Mouse (Mus musculus) kidney, postnatal 0 days (tissue): Measurements from ENCODE around the gene Itgb3bp. TPM values are rescaled to one million over a fixed set of nuclear protein-coding genes. Genes with fewer than 3 reads are reported as not detected.

ENCODE experiments used
- ATAC-seq: fragments of 200-750 bp; cut with Nextera tagmentation; replicated peaks from 2 replicates; pipeline ENCODE4 v1.8.0; 2017; ENCODE audit warnings: low read depth, moderate number of reproducible peaks, moderate TSS enrichment, moderate library complexity; ENCODE audit not compliant: low FRiP score
- DNase-seq: peaks from one replicate; pipeline ENCODE4 v3.0.0-alpha.2; 2016; ENCODE audit warnings: low spot score
- H3K27ac ChIP-seq: fragments of 300-500 bp; sonication (generic); 2 replicates; pipeline ENCODE4 v1.5.1; 2014; ENCODE audit warnings: mild to moderate bottlenecking
- H3K27me3 ChIP-seq: fragments of 300-500 bp; sonication (generic); 2 replicates; pipeline ENCODE4 v1.6.1; 2014; ENCODE audit warnings: low read length, mixed read lengths; ENCODE audit not compliant: insufficient read depth
- H3K36me3 ChIP-seq: fragments of 300-500 bp; sonication (generic); 2 replicates; pipeline ENCODE4 v1.6.1; 2014; ENCODE audit warnings: low read length, mixed read lengths; ENCODE audit not compliant: insufficient read depth
- H3K4me1 ChIP-seq: fragments of 300-500 bp; sonication (generic); replicated peaks from 2 replicates; pipeline ENCODE4 v1.6.1; 2014; ENCODE audit warnings: antibody characterized with exemption, low read length, mixed read lengths; ENCODE audit not compliant: insufficient read depth
- H3K4me2 ChIP-seq: fragments of 300-500 bp; sonication (generic); 2 replicates; pipeline ENCODE4 v1.6.1; 2014; ENCODE audit warnings: mild to moderate bottlenecking, low read length, moderate library complexity, mixed read lengths
- H3K4me3 ChIP-seq: fragments of 300-500 bp; sonication (generic); replicated peaks from 2 replicates; pipeline ENCODE4 v1.5.1; 2014; ENCODE audit warnings: low read depth, low read length
- H3K9ac ChIP-seq: fragments of 300-500 bp; sonication (generic); 2 replicates; pipeline ENCODE4 v1.6.1; 2014; ENCODE audit warnings: low read depth, low read length
- H3K9me3 ChIP-seq: fragments of 300-500 bp; sonication (generic); replicated peaks from 2 replicates; pipeline ENCODE4 v1.6.1; 2016; ENCODE audit warnings: low read length, inconsistent platforms, mixed read lengths
- CTCF ChIP-seq: IDR thresholded peaks from 2 replicates; pipeline ENCODE4 v1.5.1; 2016; ENCODE audit warnings: antibody characterized with exemption, low read depth, mild to moderate bottlenecking, moderate library complexity
- WGBS: fragments of 180-500 bp; shearing (Covaris S2); extraction: QIAGEN DNeasy Blood & Tissue Kit; methylation state at CpG from one replicate; pipeline ENCODE4 v1.1.7; 2014; 5-methylcytosine and 5-hydroxymethylcytosine counted together
- polyA plus RNA-seq: library from polyadenylated mRNA; unstranded; fragments of >200 nt; fragmentation: Nextera tagmentation; extraction: Ambion mirVana; gene quantifications from 2 replicates; pipeline ENCODE4 v1.2.1, GENCODE M21; 2015

Itgb3bp gene
- polyA plus RNA-seq, 1 experiment from 2014 or later, result 38.3 TPM

- Histone ChIP-seq H3K4me1 (no peaks in the 10 kb centered on the region), H3K4me2 (peak within 1 kb of the TSS; percentile 74), H3K36me3 (no peaks in the 10 kb centered on the region), H3K4me3 (peak within 1 kb of the TSS; percentile 73), H3K9ac (peak within 1 kb of the TSS; percentile 75), H3K27ac (peak within 1 kb of the TSS; percentile 85), H3K27me3 (no peaks in the 10 kb centered on the region), H3K9me3 (no peaks in the 10 kb centered on the region)
- WGBS, result under 1% methylated on average over 48 of the region's 48 CpGs
- 0 out of 2 replicates have a peak, but pooled peaks have one; percentile 2 for TF ChIP-seq CTCF
- ATAC-seq (peak; percentile 82), DNase-seq (peak; percentile 90)
These were observed 100.2 kb downstream of the Itgb3bp start, which contains the start of gene Efcab7 for GRCm38 (mm10) chr4:99829094-99830073. Gene Efcab7 (plus strand): TSS chr4:99829198.

GRCm38 (mm10) chr4:99828739-99829093, 100.9 kb downstream of the Itgb3bp start:
- WGBS, result under 1% methylated on average over 7 of the region's 7 CpGs
- Histone ChIP-seq H3K4me2 (peak overlapping the region; percentile 74), H3K4me3 (peak overlapping the region; percentile 73), H3K9ac (peak overlapping the region; percentile 75), H3K9me3 (no peaks in the 10 kb centered on the region), H3K27me3 (no peaks in the 10 kb centered on the region), H3K36me3 (no peaks in the 10 kb centered on the region), H3K27ac (peak overlapping the region; percentile 85; the same call in 1 of the 2 replicates), H3K4me1 (no peaks in the 10 kb centered on the region)
- no peak for DNase-seq
- ATAC-seq, result no peak
- no peak for TF ChIP-seq CTCF

- Histone ChIP-seq H3K27ac (no peak overlapping the region), H3K4me1 (no peaks in the 10 kb centered on the region), H3K27me3 (no peaks in the 10 kb centered on the region), H3K9me3 (no peaks in the 10 kb centered on the region), H3K4me3 (peak overlapping the region; percentile 73), H3K4me2 (peak overlapping the region; percentile 74), H3K36me3 (no peaks in the 10 kb centered on the region), H3K9ac (0 out of 2 replicates have a peak overlapping the region, but pooled peaks have one; percentile 75)
- peak; percentile 10 for DNase-seq
- TF ChIP-seq CTCF, result no peak
- no peak for ATAC-seq
- 56% methylated on average over 4 of the region's 4 CpGs for WGBS
These were observed 101.3 kb downstream of the Itgb3bp start for GRCm38 (mm10) chr4:99828337-99828736.

DNA sequence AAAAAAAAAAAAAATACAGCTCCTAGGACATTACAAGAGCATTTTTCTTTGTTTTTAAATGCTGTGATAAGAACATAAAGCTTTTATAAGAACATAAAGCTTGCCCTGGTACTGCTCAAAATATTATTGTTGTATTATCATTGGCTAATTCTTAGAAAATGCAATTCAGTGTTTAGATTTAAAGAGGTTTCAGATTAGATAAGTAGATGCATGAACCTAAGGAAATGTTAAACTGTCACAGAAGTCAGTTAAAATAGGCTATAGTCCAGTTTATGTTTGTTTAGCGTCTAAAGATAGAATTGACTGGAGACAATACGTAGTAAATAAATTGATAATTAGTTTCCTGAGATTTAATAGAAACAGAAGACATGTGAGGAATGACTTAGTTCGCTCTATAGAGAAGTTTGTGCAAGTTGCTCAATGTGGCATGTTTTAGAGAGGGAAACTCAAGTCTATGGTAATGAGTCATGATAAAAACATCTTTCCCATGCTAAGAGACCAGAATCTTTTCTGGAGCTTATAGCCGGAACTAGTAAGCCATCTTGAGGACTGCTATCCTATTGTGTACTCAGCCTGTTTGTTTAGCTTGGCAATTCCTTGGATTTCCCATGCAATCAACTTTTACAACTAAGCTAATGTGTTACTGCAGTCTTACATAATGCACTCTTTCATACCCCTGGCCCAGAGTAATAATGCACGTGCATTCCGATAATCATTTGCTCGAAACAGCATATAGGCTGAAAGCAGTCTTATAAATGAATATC, 112.7 kb downstream of the Itgb3bp start:
- Histone ChIP-seq H3K4me2 (no peak overlapping the region), H3K27me3 (no peaks in the 10 kb centered on the region), H3K36me3 (no peaks in the 10 kb centered on the region), H3K9me3 (no peaks in the 10 kb centered on the region), H3K27ac (no peak overlapping the region; the same call in 1 of the 2 replicates), H3K4me3 (no peak overlapping the region), H3K9ac (no peak overlapping the region), H3K4me1 (no peaks in the 10 kb centered on the region)
- ATAC-seq (no peak), DNase-seq (peak; percentile 39)
- TF ChIP-seq CTCF, result no peak
- WGBS, result 77% methylated on average over 7 of the region's 7 CpGs

GRCm38 (mm10) chr4:99792365-99792764, 137.2 kb downstream of the Itgb3bp start:
- Histone ChIP-seq H3K9ac (no peak overlapping the region), H3K27me3 (no peaks in the 10 kb centered on the region), H3K4me3 (no peak overlapping the region), H3K4me2 (no peak overlapping the region), H3K27ac (no peak overlapping the region), H3K36me3 (no peaks in the 10 kb centered on the region), H3K9me3 (no peaks in the 10 kb centered on the region), H3K4me1 (no peaks in the 10 kb centered on the region)
- peak; percentile 9 for DNase-seq
- WGBS, result 89% methylated on average over 6 of the region's 6 CpGs
- ATAC-seq, result no peak
- TF ChIP-seq CTCF, result no peak

DNA sequence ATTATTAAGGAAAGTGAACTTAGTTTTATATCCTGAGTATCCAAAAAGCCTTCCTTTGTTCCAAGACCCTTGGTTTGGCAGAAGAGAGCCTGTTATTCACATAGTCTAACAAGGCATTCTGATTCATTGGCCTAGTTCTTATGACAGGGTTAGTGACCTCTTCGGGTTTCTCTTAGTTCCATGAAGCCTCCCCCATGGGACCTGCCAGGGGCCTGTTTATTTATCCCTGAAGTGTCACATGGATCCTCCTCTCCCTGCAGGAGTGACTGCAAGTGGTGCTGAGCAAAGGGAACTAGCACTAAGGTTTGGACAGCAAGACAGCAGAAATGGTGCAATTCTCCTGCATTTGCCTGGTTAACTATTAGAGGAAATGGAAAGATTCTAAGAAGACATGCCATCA, 156.6 kb downstream of the Itgb3bp start:
- Histone ChIP-seq H3K4me3 (no peak overlapping the region), H3K9ac (no peak overlapping the region), H3K4me1 (no peaks in the 10 kb centered on the region), H3K36me3 (no peaks in the 10 kb centered on the region), H3K4me2 (no peak overlapping the region), H3K27ac (no peak overlapping the region), H3K9me3 (no peaks in the 10 kb centered on the region), H3K27me3 (no peaks in the 10 kb centered on the region)
- ATAC-seq, result no peak
- whole genome bisulfite sequencing, result 25% methylated on average over 1 of the region's 1 CpGs
- no peak for TF ChIP-seq CTCF
- DNase-seq, result peak; percentile 12
